10 mouse cellular contexts compared by ENCODE assay signal in genomic region chr4:123013949-123014406, GRCm38 (mm10). TPM values are rescaled to one million over a fixed set of nuclear protein-coding genes. Genes with fewer than 3 reads are reported as not detected.
DNase-seq lines count a peak whose midpoint lies in the region; ATAC-seq and TF ChIP-seq lines count a peak whose summit lies in the region.
"Had no signal": no experiment of that assay in that cellular context is flagged by ENCODE, and none has a peak within 500 bp of the region (broad histone marks: within the 10 kb centered on the region; RNA-seq: fewer than 3 reads in every experiment).

No protein-coding gene starts in this region.

- WGBS in kidney, embryonic 14.5 days = 69% methylated on average over 3 of the region's 3 CpGs

- H3K4me1 ChIP-seq in kidney, embryonic 14.5 days (ENCODE audit: control insufficient read depth, insufficient read depth, low read length) = peaks cover 19% of the 10 kb centered on the region

- DNase-seq in layer of hippocampus, adult 2 months (ENCODE audit: low spot score in 2 of 2) = peak; percentile 37 to 85
- DNase-seq in layer of hippocampus, postnatal 25 days (ENCODE audit: extremely low spot score in 1 of 2, low spot score in 1 of 2) = no peak
- peak; percentile 50 to 66 for DNase-seq in frontal cortex, postnatal 10 days (ENCODE audit: low spot score in 2 of 2)
- peak; percentile 84 for DNase-seq in mesoderm, embryonic 11.5 days (ENCODE audit: low read depth, low spot score)
- DNase-seq in splenic B cell, adult 2 months (ENCODE audit: low read depth, low spot score) = peak; percentile 85
- DNase-seq in ovary, postnatal 10 days (ENCODE audit: low spot score) = no peak
- DNase-seq: liver, embryonic 13.5 days had no signal

- no peak overlapping the region for H3K9ac ChIP-seq in kidney, embryonic 14.5 days (ENCODE audit: low read depth, low read length)
- H3K9ac ChIP-seq: liver, embryonic 13.5 days had no signal

- no peaks in the 10 kb centered on the region for H3K9me3 ChIP-seq in kidney, embryonic 14.5 days (ENCODE audit: control insufficient read depth, low read length)
- H3K9me3 ChIP-seq: G1E; liver, embryonic 13.5 days had no signal

- ATAC-seq in erythroblast, adult 5-6 weeks (replicated peaks; ENCODE audit: low FRiP score, poor library complexity, severe bottlenecking) = no peak
- no peak for ATAC-seq in kidney, embryonic 14.5 days (ENCODE audit: low FRiP score, low TSS enrichment)

- no peak for TF ChIP-seq CTCF in layer of hippocampus, adult 2 months (conservative IDR thresholded peaks at IDR 0.05)

- H3K27me3 ChIP-seq in splenic B cell, adult 2 months (ENCODE audit: control insufficient read depth, insufficient read depth, low read length, poor library complexity, severe bottlenecking) = no peaks in the 10 kb centered on the region
- H3K27me3 ChIP-seq in kidney, embryonic 14.5 days (ENCODE audit: control insufficient read depth, insufficient read depth, low read length) = no peaks in the 10 kb centered on the region
- H3K27me3 ChIP-seq: liver, embryonic 13.5 days had no signal

- peak overlapping the region; percentile 92 for H3K27ac ChIP-seq in layer of hippocampus, adult 2 months
- no peak overlapping the region for H3K27ac ChIP-seq in kidney, embryonic 14.5 days (ENCODE audit: low read depth, low read length)
- H3K27ac ChIP-seq: liver, embryonic 13.5 days had no signal

- H3K4me3 ChIP-seq in layer of hippocampus, adult 2 months = no peak overlapping the region; the same call in 1 of the 2 replicates
- no peak overlapping the region for H3K4me3 ChIP-seq in kidney, embryonic 14.5 days (ENCODE audit: low read length)
- H3K4me3 ChIP-seq: liver, embryonic 13.5 days had no signal

- H3K36me3 ChIP-seq in splenic B cell, adult 2 months (ENCODE audit: control insufficient read depth, insufficient read depth, low read length, poor library complexity, severe bottlenecking) = no peaks in the 10 kb centered on the region
- no peaks in the 10 kb centered on the region for H3K36me3 ChIP-seq in kidney, embryonic 14.5 days (ENCODE audit: control insufficient read depth, insufficient read depth, low read length)

- H3K4me2 ChIP-seq in kidney, embryonic 14.5 days (replicated peaks; ENCODE audit: low read depth, low read length) = no peak overlapping the region
- H3K4me2 ChIP-seq: liver, embryonic 13.5 days had no signal

RNA-seq across cellular contexts. Expression of gene Trit1, which starts 2.4 kb away (rescaled TPM):
- 10 to 100 TPM; 27.5 to 29.4 TPM for total RNA-seq in layer of hippocampus, adult 2 months (2021)
- 10 to 100 TPM; 20.2 to 26.9 TPM for total RNA-seq in layer of hippocampus, postnatal 25 days (2021)
- 3.5 and 5.0 TPM in 2 replicates for total RNA-seq in erythroblast, adult 5-6 weeks (2015; ENCODE audit: low replicate concordance)
- 2.0 and 3.2 TPM in 2 replicates for total RNA-seq in erythroblast, adult 5-6 weeks (2017; ENCODE audit: low replicate concordance)
- 15.8 and 21.7 TPM in 2 replicates for polyA plus RNA-seq in kidney, embryonic 14.5 days (2014; fragmentation: Nextera tagmentation; extraction: Ambion mirVana)

RNA-seq across cellular contexts. Expression of gene Mycl, which starts 18.5 kb away (rescaled TPM):
- total RNA-seq in layer of hippocampus, adult 2 months (2021) = 10 to 100 TPM; 31.8 to 32.4 TPM
- total RNA-seq in layer of hippocampus, postnatal 25 days (2021) = 10 to 100 TPM; 33.9 to 37.8 TPM
- 1.7 TPM in 1 of 2 replicates, not detected in the other for total RNA-seq in erythroblast, adult 5-6 weeks (2015; ENCODE audit: low replicate concordance)
- total RNA-seq in erythroblast, adult 5-6 weeks (2017; ENCODE audit: low replicate concordance) = 0.56 and 2.5 TPM in 2 replicates
- 7.9 and 13.8 TPM in 2 replicates for polyA plus RNA-seq in kidney, embryonic 14.5 days (2014; fragmentation: Nextera tagmentation; extraction: Ambion mirVana)
- polyA plus RNA-seq: G1E had no signal

RNA-seq across cellular contexts. Expression of gene Mfsd2a, which starts 53.0 kb away (rescaled TPM):
- total RNA-seq in layer of hippocampus, adult 2 months (2021) = 10 to 100 TPM; 45.8 to 49.1 TPM
- 10 to 100 TPM; 37.9 to 54.8 TPM for total RNA-seq in layer of hippocampus, postnatal 25 days (2021)
- total RNA-seq in erythroblast, adult 5-6 weeks (2015; ENCODE audit: low replicate concordance) = not detected in 2 replicates
- not detected in 2 replicates for total RNA-seq in erythroblast, adult 5-6 weeks (2017; ENCODE audit: low replicate concordance)
- 3.1 and 3.4 TPM in 2 replicates for polyA plus RNA-seq in kidney, embryonic 14.5 days (2014; fragmentation: Nextera tagmentation; extraction: Ambion mirVana)
- polyA plus RNA-seq: G1E had no signal

Comparison
In these comparisons a context has a peak if more than half of its experiments do, and no peak if none do; other contexts are left out.
1. DNase-seq: peak in layer of hippocampus, adult 2 months (2 of 2), frontal cortex, postnatal 10 days (2 of 2), mesoderm, embryonic 11.5 days (single experiment) and splenic B cell, adult 2 months (single experiment); none in layer of hippocampus, postnatal 25 days (0 of 2) and ovary, postnatal 10 days (single experiment).
2. RNA of gene Mycl, which starts 18.5 kb away (total RNA-seq): 33.9 to 37.8 TPM in layer of hippocampus, postnatal 25 days and 31.8 to 32.4 TPM in layer of hippocampus, adult 2 months; 0.56 to 2.5 TPM in erythroblast, adult 5-6 weeks; every median in the first group is over 4 times any median in the second.
3. RNA of gene Mfsd2a, which starts 53.0 kb away (total RNA-seq): 37.9 to 54.8 TPM in layer of hippocampus, postnatal 25 days and 45.8 to 49.1 TPM in layer of hippocampus, adult 2 months; not detected in erythroblast, adult 5-6 weeks; every median in the first group is over 10 times any median in the second.